Mouse (Mus musculus) limb, embryonic 11.5 days (tissue): Measurements from ENCODE around the gene Tnfrsf13c. TPM values are rescaled to one million over a fixed set of nuclear protein-coding genes. Genes with fewer than 3 reads are reported as not detected.
A peak's percentile ranks its signal among the peaks of the same experiment; 100 is the strongest.

Experiments used
- ATAC-seq: fragments of 200-750 bp; cut with Nextera tagmentation; 2 replicates; pipeline ENCODE4 v1.8.0; 2017; ENCODE audit warnings: low read depth; ENCODE audit not compliant: insufficient number of reproducible peaks, low FRiP score, low TSS enrichment
- DNase-seq: peaks from one replicate; pipeline ENCODE4 v3.0.0-alpha.2; 2015; ENCODE audit warnings: low spot score
- H3K27ac ChIP-seq: fragments of 300-500 bp; sonication (generic); replicated peaks from 2 replicates; pipeline ENCODE4 v1.5.1; 2014; ENCODE audit warnings: low read depth, mild to moderate bottlenecking, low read length
- H3K27me3 ChIP-seq: fragments of 300-500 bp; sonication (generic); 2 replicates; pipeline ENCODE4 v1.6.1; 2014; ENCODE audit warnings: mild to moderate bottlenecking, low read length, mixed read lengths; ENCODE audit not compliant: control insufficient read depth, insufficient read depth
- H3K36me3 ChIP-seq: fragments of 300-500 bp; sonication (generic); 2 replicates; pipeline ENCODE4 v1.6.1; 2014; ENCODE audit warnings: mild to moderate bottlenecking, low read length, moderate library complexity, mixed read lengths; ENCODE audit not compliant: control insufficient read depth, insufficient read depth
- H3K4me1 ChIP-seq: fragments of 300-500 bp; sonication (generic); 2 replicates; pipeline ENCODE4 v1.6.1; 2014; ENCODE audit warnings: low read length, mixed read lengths; ENCODE audit not compliant: control insufficient read depth, insufficient read depth
- H3K4me2 ChIP-seq: fragments of 300-500 bp; sonication (generic); 2 replicates; pipeline ENCODE4 v1.6.1; 2014; ENCODE audit warnings: low read depth, mild to moderate bottlenecking, moderate library complexity; ENCODE audit not compliant: severe bottlenecking
- H3K4me3 ChIP-seq: fragments of 300-500 bp; sonication (generic); 2 replicates; pipeline ENCODE4 v1.5.1; 2014; ENCODE audit warnings: low read depth, low read length
- H3K9ac ChIP-seq: fragments of 300-500 bp; sonication (generic); 2 replicates; pipeline ENCODE4 v1.6.1; 2014; ENCODE audit warnings: mild to moderate bottlenecking, low read length
- H3K9me3 ChIP-seq: fragments of 300-500 bp; sonication (generic); 2 replicates; pipeline ENCODE4 v1.6.1; 2016; ENCODE audit warnings: low read length; ENCODE audit not compliant: control insufficient read depth
- WGBS: fragments of 180-500 bp; shearing (Covaris S2); extraction: QIAGEN DNeasy Blood & Tissue Kit; methylation state at CpG from one replicate; pipeline ENCODE4 v1.1.7; 2014; 5-methylcytosine and 5-hydroxymethylcytosine counted together
- polyA plus RNA-seq: library from polyadenylated mRNA; unstranded; fragments of >200 nt; fragmentation: Nextera tagmentation; extraction: Ambion mirVana; gene quantifications from 2 replicates; pipeline ENCODE4 v1.2.1, GENCODE M21; 2014

The Tnfrsf13c gene
- polyA plus RNA-seq, 1 experiment from 2014 or later: not detected

DNA sequence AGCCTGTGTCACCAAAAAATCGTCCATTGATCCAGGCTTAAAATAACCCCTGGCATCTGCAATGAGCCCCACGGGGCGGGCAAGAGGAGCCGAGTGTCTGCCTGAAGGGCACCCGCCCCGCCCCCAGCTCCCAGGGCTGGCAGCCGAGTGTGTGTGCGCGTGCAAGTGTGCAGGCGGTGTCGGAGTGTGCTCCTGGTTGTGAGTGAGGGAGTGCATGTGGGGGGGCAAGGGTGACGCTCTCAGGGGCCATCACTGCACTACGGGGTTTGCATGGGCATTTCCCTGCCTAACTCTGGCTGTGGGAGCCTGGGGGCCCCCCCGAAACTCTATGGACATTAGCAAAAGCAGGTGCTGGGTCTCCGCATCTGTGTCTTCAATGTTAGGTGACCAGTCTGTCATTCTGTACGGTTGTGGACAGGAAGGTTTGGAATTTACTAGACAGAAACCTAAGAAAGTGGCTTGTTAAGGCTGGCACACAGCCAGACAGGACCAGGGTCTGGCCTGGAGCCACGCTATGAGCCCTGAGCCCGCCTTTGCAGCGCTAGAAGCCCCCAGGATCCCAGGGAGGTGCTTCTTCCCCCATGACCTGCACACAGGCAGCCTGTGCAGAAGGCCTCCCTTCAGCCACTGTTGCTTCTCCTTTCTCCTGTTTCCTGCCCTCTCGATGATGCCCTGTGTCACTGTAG, 7.9 kb downstream of the Tnfrsf13c start:
- DNase-seq: no peak
- H3K27me3 ChIP-seq: peaks cover 47% of the 10 kb centered on the region
- 53% methylated on average over 20 of the region's 20 CpGs for WGBS

DNA sequence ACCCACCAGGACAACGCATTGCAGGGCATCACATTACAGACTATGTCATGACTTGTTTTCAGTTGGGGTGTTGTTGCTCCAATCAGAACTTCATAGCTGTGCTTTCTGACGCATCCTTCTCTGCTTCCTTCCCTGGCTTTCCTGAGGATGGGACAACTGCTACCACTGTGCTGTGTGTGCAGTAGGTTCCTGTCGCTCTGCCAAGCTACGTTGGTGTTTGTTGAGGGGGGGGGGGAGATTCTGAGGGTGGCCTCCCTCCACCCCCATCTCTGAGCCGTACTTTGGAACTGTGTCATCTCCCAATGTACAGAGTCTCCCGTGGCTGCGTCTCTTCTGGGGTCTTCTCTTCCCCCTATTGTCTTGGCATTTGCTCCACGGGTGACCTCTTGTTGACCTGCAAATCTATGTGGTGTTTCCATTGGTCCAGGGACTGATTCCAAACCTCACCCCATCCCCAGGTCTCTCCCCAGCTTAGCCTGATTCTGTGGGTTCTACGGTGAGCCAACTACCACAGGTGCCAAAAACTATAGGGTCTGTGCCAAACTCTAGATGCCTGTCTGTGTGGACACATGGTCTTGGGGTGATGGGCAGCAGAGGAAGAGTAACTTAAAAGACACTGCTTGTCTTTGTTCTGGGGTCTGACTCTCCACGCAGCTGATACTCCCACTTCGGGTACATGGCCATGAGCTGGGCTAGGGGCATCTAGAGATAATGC, 8.7 kb downstream of the Tnfrsf13c start:
- no peaks in the 10 kb centered on the region for H3K36me3 ChIP-seq
- H3K4me1 ChIP-seq: 0 out of 2 replicates have a peak, but pooled peaks cover 7% of the 10 kb centered on the region
- H3K4me3 ChIP-seq: no peak overlapping the region
- 45% methylated on average over 11 of the region's 11 CpGs for WGBS
- peaks cover 55% of the 10 kb centered on the region for H3K27me3 ChIP-seq
- H3K9me3 ChIP-seq: no peaks in the 10 kb centered on the region
- DNase-seq: no peak
- H3K9ac ChIP-seq: no peak overlapping the region
- no peak overlapping the region for H3K27ac ChIP-seq
- no peak overlapping the region for H3K4me2 ChIP-seq
- no peak for ATAC-seq

More for the DNA sequence above, 7.9 kb downstream of the Tnfrsf13c start:
- no peak for ATAC-seq
- no peak overlapping the region for H3K9ac ChIP-seq
- H3K4me2 ChIP-seq: no peak overlapping the region
- H3K4me1 ChIP-seq: 0 out of 2 replicates have a peak, but pooled peaks cover 7% of the 10 kb centered on the region
- H3K36me3 ChIP-seq: no peaks in the 10 kb centered on the region
- H3K4me3 ChIP-seq: no peak overlapping the region
- no peaks in the 10 kb centered on the region for H3K9me3 ChIP-seq
- H3K27ac ChIP-seq: no peak overlapping the region

DNA sequence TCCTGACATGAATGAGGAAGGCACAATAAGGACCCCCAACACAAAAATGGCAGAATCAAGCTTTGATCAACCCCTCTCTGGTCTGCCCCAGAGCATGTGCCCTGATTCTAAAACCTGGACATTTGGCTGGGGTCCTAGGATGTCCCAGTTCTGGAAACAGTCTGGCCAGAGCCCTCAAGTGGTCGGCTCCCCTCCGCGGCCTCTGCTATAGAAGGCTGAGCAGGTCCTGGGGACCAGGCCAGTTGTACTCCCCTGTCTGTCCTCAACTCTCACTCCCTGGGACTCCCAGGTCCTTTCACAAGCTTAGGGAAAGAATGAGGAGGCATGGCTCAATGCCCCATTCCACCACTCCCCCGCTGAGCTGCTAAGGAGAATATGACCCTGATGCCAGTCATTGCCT, 10.9 kb downstream of the Tnfrsf13c start:
- WGBS: 13% methylated on average over 4 of the region's 4 CpGs
- Histone ChIP-seq H3K9ac (no peak overlapping the region), H3K27ac (no peak overlapping the region), H3K27me3 (peaks cover 76% of the 10 kb centered on the region), H3K4me1 (0 out of 2 replicates have a peak, but pooled peaks cover 7% of the 10 kb centered on the region), H3K4me2 (no peak overlapping the region), H3K36me3 (no peaks in the 10 kb centered on the region), H3K4me3 (no peak overlapping the region), H3K9me3 (no peaks in the 10 kb centered on the region)
- ATAC-seq (no peak), DNase-seq (no peak)

DNA sequence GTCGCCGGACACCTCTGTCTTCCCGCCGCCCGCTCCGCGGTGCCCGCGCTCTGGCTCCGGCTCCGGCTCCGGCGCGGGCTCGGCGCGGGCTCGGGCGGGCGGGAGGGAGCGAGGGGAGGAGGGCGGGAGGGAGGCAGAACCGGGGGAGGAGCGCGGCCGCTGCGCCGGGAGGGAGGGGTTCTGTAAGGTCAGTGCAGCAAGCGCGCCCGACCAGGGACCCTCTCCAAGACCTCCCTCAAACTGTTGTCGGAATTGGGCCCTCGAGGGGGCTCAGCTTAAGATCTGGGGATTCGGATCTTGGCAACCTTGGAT, 11.5 kb downstream of the Tnfrsf13c start, which contains the start of gene Shisa8:
Shisa8 (minus strand) TSS at position 64 of the 312 bp plus-strand sequence.
- H3K27ac ChIP-seq: no peak within 1 kb of the TSS

DNA sequence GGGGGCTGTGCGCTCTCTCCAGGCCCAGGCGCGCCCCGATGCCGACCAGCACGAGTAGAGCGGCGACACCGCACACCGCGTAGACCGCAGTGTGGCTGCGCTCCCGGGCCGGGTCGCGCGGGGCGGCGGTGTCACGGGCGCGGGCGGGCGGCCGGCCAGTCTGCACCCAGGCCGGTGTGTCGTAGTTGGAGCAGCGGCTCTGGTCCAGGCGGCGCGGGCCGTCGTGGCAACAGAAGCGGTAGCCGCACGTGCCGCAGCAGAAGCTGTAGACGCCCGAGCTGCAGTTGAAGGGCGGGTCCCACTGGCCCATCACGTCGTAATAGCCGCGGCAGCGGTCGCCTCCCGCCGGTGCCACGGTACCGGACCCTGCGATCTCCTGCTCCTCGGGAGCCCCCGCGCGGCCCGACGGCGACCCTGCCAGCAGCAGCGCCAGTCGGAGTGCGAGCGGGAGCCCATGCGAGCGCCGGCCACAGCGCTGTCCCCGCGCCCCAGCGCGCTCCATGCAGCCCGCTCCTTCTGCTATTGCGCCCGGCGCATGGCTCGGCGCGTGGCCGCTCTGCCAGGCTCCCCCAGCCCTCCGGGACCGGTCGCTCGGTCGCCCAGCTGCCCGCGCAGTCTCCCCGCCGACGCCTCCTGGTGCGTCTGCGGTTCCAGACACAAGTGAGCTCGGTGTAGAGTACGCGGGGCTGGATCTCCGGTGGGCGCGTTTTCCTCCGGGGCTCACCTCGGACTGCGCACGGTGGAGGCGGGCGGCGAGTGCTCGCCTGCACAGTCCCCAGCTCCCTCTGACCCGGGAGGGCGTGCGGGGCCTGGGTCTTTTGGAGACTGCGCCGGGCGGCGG, 12.0 kb downstream of the Tnfrsf13c start:
- no peaks in the 10 kb centered on the region for H3K36me3 ChIP-seq
- 0 out of 2 replicates have a peak, but pooled peaks cover 10% of the 10 kb centered on the region for H3K4me1 ChIP-seq
- under 1% methylated on average over 104 of the region's 112 CpGs for WGBS
- H3K9me3 ChIP-seq: no peaks in the 10 kb centered on the region
- H3K27me3 ChIP-seq: peaks cover 87% of the 10 kb centered on the region
- peak overlapping the region; percentile 76 for H3K4me2 ChIP-seq
- no peak overlapping the region for H3K27ac ChIP-seq
- H3K4me3 ChIP-seq: peak overlapping the region; percentile 34
- peak; percentile 50; the same call in 1 of the 2 replicates for ATAC-seq
- DNase-seq: peak; percentile 62
- H3K9ac ChIP-seq: peak overlapping the region; percentile 13; the same call in 1 of the 2 replicates

More for the DNA sequence above, 11.5 kb downstream of the Tnfrsf13c start, which contains the start of gene Shisa8:
- WGBS: 0% methylated on average over 23 of the region's 34 CpGs
- no peaks in the 10 kb centered on the region for H3K9me3 ChIP-seq
- ATAC-seq (no peak), DNase-seq (peak; percentile 50)
- H3K36me3 ChIP-seq: no peaks in the 10 kb centered on the region
- H3K4me2 ChIP-seq: peak within 1 kb of the TSS; percentile 76
- peak within 1 kb of the TSS; percentile 13; the same call in 1 of the 2 replicates for H3K9ac ChIP-seq
- H3K4me1 ChIP-seq: 0 out of 2 replicates have a peak, but pooled peaks cover 7% of the 10 kb centered on the region
- peaks cover 81% of the 10 kb centered on the region for H3K27me3 ChIP-seq
- H3K4me3 ChIP-seq: peak within 1 kb of the TSS; percentile 34

DNA sequence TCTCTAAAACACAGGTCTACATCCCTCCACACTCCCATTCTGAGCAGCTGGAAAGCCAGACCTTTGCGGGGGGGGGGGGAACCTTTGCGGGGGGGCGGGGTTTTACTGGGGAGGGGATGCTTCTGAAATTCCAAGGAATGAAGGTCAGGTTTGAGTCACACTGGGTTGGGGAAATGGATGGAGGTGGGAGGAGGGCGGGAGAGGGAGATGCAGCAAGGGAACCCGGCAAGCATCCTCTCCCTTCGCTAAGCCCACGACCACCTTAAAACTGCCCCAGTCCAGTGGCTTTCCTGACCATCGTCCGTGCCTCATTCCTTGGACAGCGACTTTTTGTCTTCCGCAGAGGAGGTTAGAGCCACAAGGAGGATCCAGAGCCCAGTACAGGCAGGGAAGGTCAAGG, 12.9 kb downstream of the Tnfrsf13c start:
- no peak overlapping the region for H3K27ac ChIP-seq
- no peaks in the 10 kb centered on the region for H3K36me3 ChIP-seq
- no peak overlapping the region; the same call in 1 of the 2 replicates for H3K4me2 ChIP-seq
- H3K4me1 ChIP-seq: 0 out of 2 replicates have a peak, but pooled peaks cover 13% of the 10 kb centered on the region
- H3K27me3 ChIP-seq: peaks cover 93% of the 10 kb centered on the region
- ATAC-seq: no peak
- WGBS: 2% methylated on average over 11 of the region's 11 CpGs
- DNase-seq: no peak
- H3K4me3 ChIP-seq: peak overlapping the region; percentile 34; the same call in 1 of the 2 replicates
- H3K9ac ChIP-seq: no peak overlapping the region
- H3K9me3 ChIP-seq: no peaks in the 10 kb centered on the region

DNA sequence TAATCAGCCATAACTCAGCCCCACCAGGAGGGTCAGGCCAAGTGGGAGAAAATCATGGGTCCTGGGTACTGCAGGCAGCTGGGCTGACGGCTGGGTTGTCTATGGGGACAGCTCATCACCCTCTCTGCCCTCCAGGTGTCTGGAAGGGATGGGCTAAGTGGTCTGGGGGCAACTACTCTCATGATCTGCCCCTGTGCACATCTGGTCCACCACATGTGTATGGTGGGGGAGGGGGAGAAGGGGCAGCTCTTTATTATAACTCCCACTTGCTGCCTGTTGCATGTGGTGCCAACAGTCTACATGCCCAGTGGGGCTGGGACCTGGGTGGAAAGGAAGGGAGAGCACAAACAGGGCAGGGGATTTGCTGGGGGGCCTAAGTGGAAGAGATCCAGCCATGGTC, 13.4 kb downstream of the Tnfrsf13c start:
- Histone ChIP-seq H3K27ac (no peak overlapping the region), H3K9ac (no peak overlapping the region), H3K4me3 (no peak overlapping the region), H3K4me2 (no peak overlapping the region), H3K9me3 (no peaks in the 10 kb centered on the region), H3K27me3 (peaks cover 93% of the 10 kb centered on the region), H3K36me3 (no peaks in the 10 kb centered on the region), H3K4me1 (0 out of 2 replicates have a peak, but pooled peaks cover 13% of the 10 kb centered on the region)
- no peak for DNase-seq
- 35% methylated on average over 1 of the region's 1 CpGs for WGBS
- no peak for ATAC-seq
